Mouse (Mus musculus): Measurements from ENCODE around the gene Prss38.
"Not testable (repeated sequence)": the region's sequence is repeated elsewhere in the genome, so short reads cannot be mapped to it uniquely, and the experiment has no call there.

Gene Prss38

DNA sequence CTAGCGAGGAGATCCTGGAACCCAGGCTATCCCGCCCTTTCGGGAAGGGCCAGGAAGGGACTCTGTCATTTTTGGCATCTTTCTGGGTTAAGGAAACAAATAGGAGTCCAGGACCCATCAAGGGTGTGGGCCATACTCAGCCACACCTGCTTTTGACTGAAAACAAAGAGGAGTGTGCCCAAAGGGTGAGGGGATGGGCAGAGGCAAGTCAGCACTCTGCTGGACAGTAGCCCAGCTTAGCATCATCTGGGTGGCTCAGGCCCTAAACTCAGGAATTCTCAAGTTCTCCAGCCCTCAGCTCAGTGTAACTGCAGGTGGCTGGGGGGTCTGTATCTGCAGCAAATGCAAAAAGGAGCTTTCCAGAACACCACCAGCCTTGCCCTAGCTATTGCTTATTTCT is 2.5 kb upstream of the Prss38 start:
- DNase-seq (ENCODE audit: low read depth, low spot score): no peak

DNA sequence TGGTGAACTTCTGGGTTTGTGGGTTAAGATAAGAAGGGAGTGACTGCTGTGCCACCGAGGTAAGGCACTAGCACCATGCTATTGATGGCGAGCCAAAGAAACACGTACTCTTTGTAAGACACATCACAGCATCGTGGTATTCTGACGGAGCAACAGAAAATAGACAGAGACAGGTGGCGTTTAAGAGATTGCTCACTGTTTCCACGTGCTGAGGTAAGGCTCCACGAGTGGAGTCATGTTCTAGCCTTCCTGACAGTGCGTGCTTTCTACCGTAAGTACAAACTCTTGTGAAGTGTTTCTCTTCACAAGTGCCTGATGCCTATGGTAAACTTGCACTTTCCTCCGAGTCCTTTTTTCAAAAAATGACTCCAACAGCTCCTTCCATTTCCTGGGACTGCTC is 5.6 kb downstream of the Prss38 start:
- DNase-seq (ENCODE audit: low read depth, low spot score): no peak

DNA sequence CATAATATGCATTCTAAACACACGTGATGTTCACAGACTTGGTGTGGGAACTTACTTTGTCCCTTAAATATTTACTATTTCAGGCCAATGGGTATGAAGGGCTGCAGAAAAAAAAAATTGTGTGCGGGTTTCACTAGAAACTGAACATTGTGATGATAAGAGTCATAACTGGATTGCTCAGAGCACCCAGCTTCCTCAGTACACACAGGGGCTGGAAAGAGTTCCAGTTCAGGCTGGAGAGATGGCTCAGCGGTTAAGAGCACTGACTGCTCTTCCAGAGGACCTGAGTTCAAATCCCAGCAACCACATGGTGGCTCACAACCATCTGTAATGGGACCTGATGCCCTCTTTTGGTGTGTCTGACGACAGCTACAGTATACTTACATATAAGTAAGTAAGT is 7.5 kb downstream of the Prss38 start:
- not testable (repeated sequence) for DNase-seq (ENCODE audit: low read depth, low spot score)

DNA sequence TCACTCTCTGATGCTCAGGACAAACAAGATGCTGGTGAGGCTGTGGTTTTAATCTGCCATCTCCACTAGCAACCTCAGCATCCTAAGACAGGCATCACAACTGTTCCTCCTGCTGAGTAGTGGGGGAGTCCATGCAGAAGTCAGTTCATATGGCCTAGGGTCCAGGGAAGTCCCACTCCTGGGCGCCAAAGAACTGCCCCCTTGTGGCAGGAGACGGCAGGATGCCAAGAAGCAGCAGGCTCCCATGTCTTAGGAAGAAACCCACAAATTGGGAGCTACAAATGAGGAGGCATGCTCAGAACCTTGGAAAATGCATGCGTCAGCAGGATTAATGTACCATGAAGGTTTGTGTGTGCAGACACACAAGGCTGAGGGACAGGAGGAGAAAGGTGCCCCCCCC is 8.8 kb downstream of the Prss38 start:
- DNase-seq (ENCODE audit: low read depth, low spot score): no peak

DNA sequence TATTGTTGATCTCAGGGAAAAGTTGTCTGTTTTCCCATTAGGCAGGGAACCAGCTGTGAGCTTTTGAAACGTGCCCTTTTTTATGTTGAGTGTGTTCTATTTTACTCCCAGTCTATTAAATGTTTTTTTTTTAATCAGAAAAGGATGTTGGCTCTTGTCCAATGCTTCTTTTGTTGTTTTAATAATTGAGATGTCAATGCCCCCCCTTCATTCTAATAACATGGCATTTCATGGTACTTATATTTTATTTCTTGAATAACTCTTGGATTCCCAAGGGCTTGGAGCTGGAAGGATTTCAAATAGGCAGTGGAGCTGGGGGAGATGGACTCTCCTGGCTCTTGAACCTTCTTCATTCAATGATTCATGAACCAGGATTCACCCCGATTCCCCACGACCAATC is 9.4 kb downstream of the Prss38 start:
- no peak for DNase-seq (ENCODE audit: low read depth, low spot score)

DNA sequence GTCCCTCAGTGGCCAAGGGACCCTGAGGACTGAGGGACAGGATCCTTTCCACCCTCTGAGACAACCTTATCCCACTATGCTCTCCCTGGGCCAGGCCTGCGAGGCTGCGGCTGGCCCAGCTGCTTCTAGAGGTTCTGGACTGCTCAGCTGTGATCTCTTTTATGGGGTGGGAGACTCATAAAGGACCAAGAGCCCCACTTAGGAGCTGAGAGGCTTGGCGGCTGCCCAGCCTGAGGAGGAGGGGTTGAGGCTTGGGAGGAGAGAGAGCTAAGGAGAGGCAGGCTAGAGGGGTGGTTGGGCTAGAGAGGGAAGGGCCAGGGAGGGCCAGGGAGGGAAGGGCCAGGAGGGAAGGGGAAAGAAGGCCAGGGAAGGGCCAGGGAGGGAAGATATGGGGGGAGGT is 11.0 kb downstream of the Prss38 start:
- DNase-seq (ENCODE audit: low read depth, low spot score): no peak

DNA sequence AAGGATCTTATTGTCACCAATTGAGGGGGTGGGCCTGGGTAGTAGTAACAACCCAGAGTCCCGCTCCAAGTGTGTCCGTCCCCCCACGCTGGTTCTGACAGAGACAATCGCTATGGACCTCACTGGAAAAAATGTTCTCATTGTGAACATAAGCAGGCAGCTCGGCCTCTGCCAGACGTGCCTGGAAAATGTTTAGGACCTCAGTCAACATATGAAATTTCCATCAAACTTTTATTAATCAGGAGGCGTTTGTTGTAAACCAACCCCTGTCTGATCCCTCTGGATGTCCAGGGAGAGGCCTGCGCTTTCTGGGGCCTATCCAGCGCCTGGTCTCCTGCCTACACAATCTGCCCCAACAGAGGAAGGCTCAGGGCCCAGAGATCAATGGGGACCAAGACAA is 11.4 kb downstream of the Prss38 start:
- no peak for DNase-seq (ENCODE audit: low read depth, low spot score)

DNA sequence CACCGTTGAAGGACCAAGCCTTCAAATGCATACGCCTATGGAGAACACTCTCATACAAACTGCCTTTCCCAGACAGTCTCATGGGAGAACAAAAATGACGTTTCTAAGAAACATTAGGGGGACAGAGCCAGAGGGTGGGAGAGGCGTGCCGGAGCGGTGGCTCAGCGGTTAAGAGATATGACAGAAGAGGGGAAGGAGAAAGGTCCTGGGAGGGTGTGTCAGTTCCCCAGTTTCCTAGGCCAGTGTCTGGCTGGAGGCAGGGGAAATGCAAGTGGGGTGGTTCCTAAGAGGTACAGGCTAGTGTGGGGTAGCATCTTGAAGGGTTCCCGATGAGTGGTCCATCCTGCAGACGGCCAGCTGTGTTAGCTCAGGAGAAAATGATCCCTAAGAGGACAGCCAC is 14.2 kb downstream of the Prss38 start:
- no peak for DNase-seq (ENCODE audit: low read depth, low spot score)

DNA sequence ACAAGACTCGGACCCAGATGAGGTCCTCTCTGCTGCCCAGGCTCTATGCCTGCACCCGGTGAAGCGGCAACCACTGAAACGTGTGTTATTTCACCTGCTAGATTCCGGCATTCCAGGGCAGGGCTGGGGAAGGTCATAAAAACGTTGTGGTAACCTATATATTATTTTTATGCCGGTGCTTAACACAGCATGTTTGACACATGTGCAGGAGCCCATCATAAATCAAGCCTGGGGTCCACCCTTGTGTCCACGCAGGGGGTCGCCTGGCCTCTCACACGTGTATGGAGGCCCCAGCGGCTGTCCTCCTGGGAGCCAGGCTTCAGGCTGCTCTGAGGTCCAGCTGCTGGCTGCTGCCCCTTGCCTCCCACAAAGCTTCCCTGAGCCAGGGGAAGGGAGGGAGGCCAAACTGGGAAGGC is 18.6 kb downstream of the Prss38 start:
- DNase-seq (ENCODE audit: low read depth, low spot score): no peak

DNA sequence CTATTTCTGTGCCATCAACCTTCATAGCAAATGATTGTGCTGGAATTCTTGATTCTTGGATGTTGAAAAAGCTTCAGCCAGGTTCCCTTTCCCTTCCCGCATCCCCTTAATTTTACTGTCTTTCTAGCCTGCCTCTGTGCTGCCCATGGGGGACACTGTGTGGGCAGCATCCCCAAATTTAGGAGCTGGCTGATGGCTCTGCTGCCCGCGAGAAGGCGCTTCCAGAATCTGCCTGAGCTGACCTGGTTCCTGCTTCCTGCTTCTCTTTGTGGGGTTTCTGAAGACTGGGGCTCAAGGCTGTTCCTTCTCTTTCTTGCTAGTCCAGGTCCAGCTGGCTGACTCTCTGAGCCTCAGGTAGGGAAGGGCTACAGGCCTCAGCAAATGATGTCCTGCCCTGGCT is 20.7 kb downstream of the Prss38 start:
- no peak for DNase-seq (ENCODE audit: low read depth, low spot score)

DNA sequence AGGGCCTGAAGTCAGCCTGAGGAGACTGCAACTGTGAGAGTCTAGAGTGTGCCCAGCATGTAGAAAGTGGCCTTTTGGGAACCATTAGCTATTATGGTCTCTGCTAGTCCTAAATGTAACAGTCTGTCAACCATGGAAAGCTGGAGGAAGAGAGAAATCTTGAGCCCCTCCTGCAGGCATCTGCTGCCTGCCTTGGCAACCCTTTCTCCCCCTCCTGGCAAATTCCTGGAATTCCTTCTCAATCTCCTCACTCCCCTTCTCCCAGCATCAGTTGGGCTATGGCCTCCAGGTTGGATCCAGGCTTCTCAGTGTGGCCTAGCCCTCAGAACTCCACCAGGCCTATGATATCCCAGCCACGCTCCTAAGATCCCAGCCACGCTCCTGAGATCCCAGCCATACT is 25.1 kb downstream of the Prss38 start:
- no peak for DNase-seq (ENCODE audit: low read depth, low spot score)

DNA sequence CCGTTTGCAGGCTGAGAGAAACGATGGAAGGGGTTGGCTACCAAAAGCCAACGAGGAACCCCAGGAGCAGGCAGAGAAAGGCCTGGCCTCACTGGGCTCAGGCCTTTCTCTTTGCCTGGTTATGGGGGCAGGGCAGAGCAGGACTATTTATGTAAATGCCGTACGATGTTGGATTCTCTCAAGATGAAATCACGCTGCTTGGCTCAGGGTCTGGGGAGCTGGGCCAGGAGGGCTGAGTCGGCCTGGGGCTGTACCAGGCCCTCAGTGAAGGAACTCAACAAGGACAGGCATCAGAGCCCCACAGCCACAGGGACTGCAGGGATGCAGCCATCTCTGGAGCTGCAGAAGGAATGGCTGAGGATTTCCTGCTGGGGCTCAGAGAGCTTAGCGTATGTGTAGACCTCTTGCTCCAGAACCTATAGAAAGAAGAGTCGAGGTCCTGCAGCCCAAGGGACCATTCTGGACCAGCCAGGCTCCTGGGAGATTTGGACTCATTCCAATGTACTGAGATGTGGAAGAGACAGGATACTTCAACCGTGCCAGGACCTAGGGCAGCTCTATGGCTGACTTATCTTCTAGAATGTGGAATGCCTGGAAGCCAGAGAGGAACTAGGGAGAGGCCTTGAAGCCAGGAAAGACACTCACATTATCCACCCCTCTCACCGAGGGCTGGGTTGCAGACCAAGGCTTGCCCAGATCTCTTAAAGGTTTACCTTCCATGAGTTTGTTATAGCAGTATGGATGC is 29.1 kb downstream of the Prss38 start:
- DNase-seq (ENCODE audit: low read depth, low spot score): no peak

DNA sequence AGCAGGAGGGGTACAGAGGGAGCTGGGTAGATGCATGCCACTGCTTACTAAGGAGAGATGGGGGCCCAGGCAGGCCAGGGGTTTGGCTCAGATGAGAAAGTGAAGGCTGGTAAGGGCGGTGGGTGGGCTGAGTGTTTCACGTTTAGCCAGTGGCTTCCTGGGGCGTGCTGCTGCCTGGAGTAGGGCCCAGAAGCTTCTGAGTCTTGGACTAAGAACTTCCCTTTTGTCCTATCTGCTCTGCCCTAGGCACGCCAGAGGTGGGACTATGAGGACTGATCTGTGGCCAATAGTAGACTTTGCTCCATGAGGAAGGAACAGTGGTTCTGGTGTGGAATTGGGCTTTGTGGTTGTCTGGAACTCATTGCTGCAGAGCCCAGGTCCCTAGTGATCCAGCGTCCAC is 32.5 kb downstream of the Prss38 start:
- DNase-seq (ENCODE audit: low read depth, low spot score): no peak

DNA sequence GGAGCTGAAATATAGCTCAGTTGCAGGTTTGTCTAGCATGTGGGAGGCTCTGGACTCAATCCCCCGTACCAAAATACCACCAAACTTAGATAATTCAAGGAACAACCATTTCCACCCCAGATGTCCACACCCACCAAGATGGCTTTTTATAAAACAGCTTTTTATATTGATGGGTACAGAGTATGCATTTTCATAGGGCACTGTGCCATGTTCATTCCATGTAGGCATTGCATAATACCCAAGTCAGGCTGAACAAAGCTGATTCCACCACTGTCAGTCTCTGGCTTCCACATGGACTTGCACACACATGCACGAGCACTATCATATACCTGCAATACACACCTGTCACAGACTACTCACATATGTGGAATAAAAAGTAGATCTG is 36.7 kb downstream of the Prss38 start:
- DNase-seq (ENCODE audit: low read depth, low spot score): no peak

DNA sequence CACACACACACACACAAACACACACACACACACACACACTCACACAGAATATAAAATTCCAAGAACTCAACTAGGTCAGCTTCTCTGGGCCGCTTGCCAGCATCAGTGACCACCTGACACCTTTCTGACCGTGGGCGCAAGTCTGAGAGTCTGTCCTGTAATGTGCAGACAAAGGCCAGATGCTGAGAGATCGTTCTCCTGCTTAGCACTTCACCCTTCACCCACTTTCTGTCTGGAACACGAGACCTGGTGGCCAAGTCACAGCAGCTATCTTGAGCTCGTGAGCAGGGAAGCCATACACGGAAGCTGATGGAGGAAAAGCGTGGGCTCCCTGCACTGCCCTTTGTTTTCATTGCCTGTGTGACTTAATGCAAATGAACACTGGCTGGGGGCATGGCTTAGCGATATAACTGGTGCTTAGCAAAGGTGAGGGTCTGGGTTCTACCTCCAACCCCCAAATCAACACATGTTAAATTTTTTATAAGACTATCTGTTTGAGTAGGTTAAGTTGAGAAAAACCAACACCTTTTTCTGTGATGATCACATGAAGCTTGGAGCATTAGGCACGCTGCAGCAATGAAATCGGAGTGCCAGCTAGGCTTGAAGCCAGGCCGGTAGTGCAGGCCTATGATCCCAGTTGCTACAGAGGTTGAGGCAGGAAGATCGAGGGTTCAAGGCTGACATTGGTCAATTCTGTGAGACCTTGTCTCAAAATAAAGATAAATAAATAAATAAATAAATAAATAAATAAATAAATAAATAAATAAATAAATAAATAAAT is 37.3 kb downstream of the Prss38 start:
- DNase-seq (ENCODE audit: low read depth, low spot score): no peak

DNA sequence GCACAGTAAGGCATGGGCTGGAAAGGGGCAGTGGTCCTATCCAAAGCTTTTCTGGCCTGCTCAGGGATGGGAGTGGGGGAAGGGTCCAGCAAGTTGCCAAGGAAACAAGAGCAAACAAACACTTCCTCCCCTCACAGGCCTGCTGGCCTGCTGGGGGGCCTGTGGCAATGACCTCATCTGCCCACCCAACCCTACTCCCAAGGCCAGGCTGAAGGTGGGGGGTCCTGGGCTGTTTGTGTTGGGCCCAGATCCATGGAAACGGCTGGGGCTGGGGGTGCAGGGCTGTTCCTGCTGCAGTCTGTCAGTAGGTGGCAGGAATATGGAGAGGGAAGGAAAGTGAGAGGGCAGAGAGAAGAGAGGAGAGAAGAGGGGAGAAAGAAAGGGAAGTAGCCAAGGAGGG is 39.1 kb downstream of the Prss38 start:
- no peak for DNase-seq (ENCODE audit: low read depth, low spot score)

DNA sequence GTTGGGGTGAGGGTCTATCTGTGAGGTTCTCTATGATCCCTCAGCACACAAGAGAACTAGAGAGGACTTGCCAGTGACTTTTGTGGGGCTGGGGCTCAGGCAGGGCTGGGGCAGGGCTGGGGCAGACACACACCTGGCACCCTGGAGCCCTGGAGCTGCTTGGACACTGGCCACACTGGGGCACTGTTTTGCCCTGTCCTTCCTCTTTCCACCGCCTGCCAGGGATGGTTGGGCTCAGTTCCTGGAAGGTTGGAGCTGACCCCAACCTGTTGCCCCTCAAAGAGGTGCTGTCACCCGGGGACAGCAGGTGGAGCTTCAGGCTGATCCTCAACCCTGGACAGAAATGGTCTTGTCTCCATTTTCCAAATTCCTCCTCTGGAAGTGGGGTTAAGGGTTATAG is 39.5 kb downstream of the Prss38 start:
- DNase-seq (ENCODE audit: low read depth, low spot score): no peak

DNA sequence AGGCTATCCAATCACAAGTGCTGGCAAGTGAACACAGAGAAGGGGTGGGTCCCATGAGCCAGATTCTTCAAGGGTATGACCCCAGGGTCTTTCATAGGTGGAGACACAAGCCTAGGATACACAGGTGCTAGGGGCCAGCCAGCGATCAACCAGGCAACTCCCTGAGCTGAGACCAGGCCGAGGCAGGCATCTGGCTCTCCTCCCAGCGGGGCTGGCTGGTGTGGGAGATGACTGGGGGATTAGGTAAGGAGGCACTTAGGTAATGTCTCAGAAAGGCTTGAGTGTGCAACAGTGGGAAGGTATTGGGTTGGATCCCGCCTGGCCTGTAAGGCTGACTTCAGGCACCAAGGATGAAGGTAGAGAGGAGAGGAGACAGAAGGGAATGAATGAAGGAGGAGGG is 40.3 kb downstream of the Prss38 start:
- no peak for DNase-seq (ENCODE audit: low read depth, low spot score)

DNA sequence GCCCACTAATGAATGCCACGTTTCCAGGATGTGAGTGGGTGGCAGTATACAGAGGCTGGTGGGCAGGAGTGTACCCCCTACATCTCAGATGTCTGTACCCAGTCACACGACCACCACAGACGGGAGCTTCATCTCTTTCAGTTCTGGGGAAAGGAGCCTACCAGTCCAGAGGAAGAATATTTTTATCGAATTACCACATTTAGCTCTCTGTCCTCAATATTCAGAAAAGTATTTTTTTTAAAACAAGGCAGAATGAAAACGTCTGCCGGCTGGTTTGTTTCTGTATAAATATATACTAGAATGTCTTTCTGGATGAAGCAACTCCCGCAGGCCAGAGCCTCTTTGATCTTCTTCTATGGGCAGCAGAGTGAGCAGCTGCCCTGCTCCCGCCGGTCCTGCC is 42.5 kb downstream of the Prss38 start:
- DNase-seq (ENCODE audit: low read depth, low spot score): no peak

DNA sequence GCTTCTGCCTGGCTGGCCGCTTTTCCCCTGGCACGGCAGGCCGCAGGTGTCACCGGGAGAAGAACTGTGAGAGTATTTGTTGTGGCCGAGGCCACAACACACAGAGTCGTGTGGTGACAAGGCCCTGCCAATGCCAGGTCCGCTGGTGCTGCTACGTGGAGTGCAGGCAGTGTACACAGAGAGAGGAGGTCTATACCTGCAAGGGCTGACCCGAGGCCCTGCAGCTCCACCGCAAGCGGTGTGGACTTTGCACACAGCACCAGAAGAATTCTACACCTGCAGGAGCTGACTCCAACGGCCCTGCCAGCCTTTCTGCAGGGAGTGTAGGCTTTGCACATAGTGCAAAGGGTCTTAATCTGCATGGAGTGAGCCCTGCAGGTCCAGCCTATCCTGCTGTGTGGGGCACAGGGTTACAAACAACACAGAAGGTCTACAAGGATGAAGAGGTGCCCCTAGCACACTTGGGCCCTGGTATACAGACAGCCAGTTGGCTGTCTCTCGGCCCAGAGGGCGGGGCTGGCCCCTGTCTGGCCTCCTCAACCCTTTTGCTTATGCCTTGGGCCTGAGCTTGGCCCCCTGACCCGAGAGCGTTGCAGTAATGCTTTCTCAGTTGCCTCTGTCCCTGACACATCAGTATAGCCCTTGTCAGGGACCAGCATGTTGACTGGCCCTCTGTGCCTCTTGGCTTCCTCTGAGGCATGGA is 44.1 kb downstream of the Prss38 start:
- DNase-seq (ENCODE audit: low read depth, low spot score): no peak

DNA sequence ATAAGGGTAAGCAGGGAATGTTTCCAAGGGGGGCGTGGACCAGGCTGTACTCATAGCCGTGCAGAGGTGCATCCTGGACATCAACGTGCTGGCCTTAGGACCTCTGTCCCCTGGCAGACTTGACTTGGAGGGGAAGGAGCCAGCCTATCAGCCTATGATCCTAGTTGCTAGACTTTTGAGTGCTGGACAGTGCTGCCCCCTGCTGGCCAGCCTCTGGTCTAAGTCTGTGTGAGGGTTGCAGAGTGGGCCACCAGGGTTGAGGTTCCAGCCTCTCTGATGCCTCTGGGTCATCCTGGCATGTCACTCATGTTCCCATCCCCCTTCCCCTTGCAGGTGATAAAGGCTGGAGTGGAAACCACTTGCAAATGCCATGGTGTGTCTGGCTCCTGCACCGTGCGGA is 44.9 kb downstream of the Prss38 start:
- no peak for DNase-seq (ENCODE audit: low read depth, low spot score)

DNA sequence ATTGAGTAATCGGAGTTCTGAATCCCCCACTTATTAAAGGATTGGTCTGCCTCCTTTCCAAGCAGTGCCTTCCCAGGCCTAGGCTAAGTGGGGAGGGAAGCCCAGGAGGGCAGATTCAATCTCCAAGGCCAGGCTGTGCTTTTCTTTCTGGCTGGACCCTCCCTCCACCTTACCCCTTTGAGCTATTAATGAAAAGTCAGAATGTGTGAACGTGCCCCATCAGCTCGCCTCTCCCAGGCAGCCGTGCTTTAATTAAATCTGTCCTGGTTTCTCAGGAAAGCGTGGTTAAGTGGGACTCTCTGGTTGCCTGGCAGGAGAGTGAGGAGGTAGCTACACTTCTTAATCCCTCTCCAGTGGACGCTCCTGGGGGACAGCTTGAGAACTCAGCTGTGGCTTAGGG is 45.8 kb downstream of the Prss38 start:
- no peak for DNase-seq (ENCODE audit: low read depth, low spot score)

DNA sequence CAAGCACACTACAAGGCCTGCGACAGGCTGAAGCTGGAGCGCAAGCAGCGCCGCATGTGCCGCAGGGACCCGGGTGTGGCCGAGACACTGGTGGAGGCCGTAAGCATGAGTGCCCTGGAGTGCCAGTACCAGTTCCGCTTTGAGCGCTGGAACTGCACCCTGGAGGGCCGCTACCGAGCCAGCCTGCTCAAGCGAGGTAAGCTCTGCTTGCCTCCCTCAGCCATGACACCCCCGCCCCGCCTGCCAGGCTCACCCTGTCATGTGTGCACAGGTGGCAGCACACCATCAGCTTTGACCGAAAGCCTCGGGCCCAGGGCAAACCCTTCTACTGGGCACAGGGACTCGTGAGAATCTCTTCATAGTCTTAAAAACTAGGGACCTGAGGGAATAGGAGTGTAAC is 47.8 kb downstream of the Prss38 start:
- no peak for DNase-seq (ENCODE audit: low read depth, low spot score)
